Mouse (Mus musculus) G1E (cell line): ENCODE data around the gene Acy3.

Source experiments
- CTCF ChIP-seq: IDR thresholded peaks from 2 replicates; pipeline ENCODE4 v1.5.1; 2012; ENCODE audit warnings: low read depth, low read length, inconsistent platforms, mixed read lengths
- GATA1 ChIP-seq: IDR thresholded peaks from 2 replicates; pipeline ENCODE4 v1.6.1; 2012; ENCODE audit warnings: borderline replicate concordance, low read length, inconsistent platforms, mixed read lengths
- POLR2AphosphoS5 ChIP-seq: IDR thresholded peaks from 2 replicates; pipeline ENCODE4 v1.6.1; 2012; ENCODE audit warnings: low read depth, low read length, inconsistent platforms; ENCODE audit not compliant: insufficient replicate concordance
- TAL1 ChIP-seq: conservative IDR thresholded peaks from 2 replicates; pipeline ENCODE4 v1.6.1; 2012; ENCODE audit warnings: low read depth, low read length, inconsistent platforms, mixed read lengths

- TF ChIP-seq CTCF = no peak
- no peak for TF ChIP-seq POLR2AphosphoS5
- TF ChIP-seq GATA1 = no peak
- TF ChIP-seq TAL1 = no peak
These were observed 14.7 kb downstream of the Acy3 start for GRCm38 (mm10) chr19:4000949-4001525.
